Mouse (Mus musculus): ENCODE data around the gene Tgm3. TPM values are rescaled to one million over a fixed set of nuclear protein-coding genes. Genes with fewer than 3 reads are reported as not detected.

Tgm3 gene
- polyA plus RNA-seq (2015; fragmentation: Illumina TruSeq; extraction: RNeasy Lipid Tissue Mini Kit (QIAGEN cat#74804); ENCODE audit: insufficient read depth, low replicate concordance): 0.06 TPM

DNA sequence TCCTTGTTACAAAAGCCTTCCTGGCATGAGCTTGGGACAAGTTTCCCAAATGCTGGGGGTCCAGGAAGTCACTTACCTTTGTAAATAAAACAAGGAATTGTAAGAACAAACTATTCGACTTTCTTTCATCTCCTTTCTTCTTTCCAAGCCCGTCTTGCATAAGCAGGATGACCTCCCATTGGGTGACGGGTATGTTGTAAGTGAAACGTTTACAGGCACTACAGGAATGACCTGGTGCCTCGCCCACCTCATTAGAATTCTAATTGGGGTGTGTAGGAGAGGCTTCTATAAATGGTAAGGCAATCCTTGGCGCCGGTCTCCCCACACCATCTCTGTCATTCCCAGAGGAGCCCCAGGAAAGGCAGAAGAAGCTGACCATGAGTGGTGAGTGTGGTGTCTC, at the start of gene Tgm3:
Tgm3 (plus strand) TSS at position 324 of the 400 bp plus-strand sequence.

Other genes with a start within 250 kb of the Tgm3 start
- gene Stk35, start 211.8 kb upstream of the Tgm3 start, polyA plus RNA-seq (2015; fragmentation: Illumina TruSeq; extraction: RNeasy Lipid Tissue Mini Kit (QIAGEN cat#74804); ENCODE audit: insufficient read depth, low replicate concordance): 10.4 TPM
- gene Tgm6, start 100.1 kb downstream of the Tgm3 start, polyA plus RNA-seq (2015; fragmentation: Illumina TruSeq; extraction: RNeasy Lipid Tissue Mini Kit (QIAGEN cat#74804); ENCODE audit: insufficient read depth, low replicate concordance): 0.07 TPM
- gene Snrpb, start 167.1 kb downstream of the Tgm3 start, polyA plus RNA-seq (2015; fragmentation: Illumina TruSeq; extraction: RNeasy Lipid Tissue Mini Kit (QIAGEN cat#74804); ENCODE audit: insufficient read depth, low replicate concordance): 75.8 TPM
- gene Tmc2, start 182.8 kb downstream of the Tgm3 start, polyA plus RNA-seq (2015; fragmentation: Illumina TruSeq; extraction: RNeasy Lipid Tissue Mini Kit (QIAGEN cat#74804); ENCODE audit: insufficient read depth, low replicate concordance): not detected